Mouse (Mus musculus) neural tube, embryonic 12.5 days (tissue): ENCODE results near the gene Arg1. TPM values are rescaled to one million over a fixed set of nuclear protein-coding genes. Genes with fewer than 3 reads are reported as not detected.

ENCODE experiments used
- ATAC-seq: fragments of 200-750 bp; cut with Nextera tagmentation; 2 replicates; pipeline ENCODE4 v1.8.0; 2017; ENCODE audit warnings: low read depth, mild to moderate bottlenecking, moderate TSS enrichment, moderate library complexity; ENCODE audit not compliant: low FRiP score
- H3K27ac ChIP-seq: fragments of 300-500 bp; sonication (generic); 2 replicates; pipeline ENCODE4 v1.5.1; 2016
- H3K27me3 ChIP-seq: fragments of 300-500 bp; sonication (generic); replicated peaks from 2 replicates; pipeline ENCODE4 v1.6.1; 2016; ENCODE audit warnings: mild to moderate bottlenecking
- H3K36me3 ChIP-seq: fragments of 300-500 bp; sonication (generic); 2 replicates; pipeline ENCODE4 v1.6.1; 2016; ENCODE audit warnings: mild to moderate bottlenecking
- H3K4me1 ChIP-seq: fragments of 300-500 bp; sonication (generic); 2 replicates; pipeline ENCODE4 v1.6.1; 2016
- H3K4me2 ChIP-seq: fragments of 300-500 bp; sonication (generic); replicated peaks from 2 replicates; pipeline ENCODE4 v1.6.1; 2016; ENCODE audit warnings: mild to moderate bottlenecking
- H3K4me3 ChIP-seq: fragments of 300-500 bp; sonication (generic); 2 replicates; pipeline ENCODE4 v1.5.1; 2016
- H3K9ac ChIP-seq: fragments of 300-500 bp; sonication (generic); 2 replicates; pipeline ENCODE4 v1.6.1; 2016; ENCODE audit warnings: mild to moderate bottlenecking
- H3K9me3 ChIP-seq: fragments of 300-500 bp; sonication (generic); 2 replicates; pipeline ENCODE4 v1.6.1; 2016; ENCODE audit warnings: mild to moderate bottlenecking
- WGBS: fragments of 180-500 bp; shearing (Covaris S2); methylation state at CpG from one replicate; pipeline ENCODE4 v1.1.7; 2016; 5-methylcytosine and 5-hydroxymethylcytosine counted together
- polyA plus RNA-seq: library from polyadenylated mRNA; unstranded; fragments of >200 nt; fragmentation: Nextera tagmentation; extraction: Ambion mirVana; gene quantifications from 2 replicates; pipeline ENCODE4 v1.2.1, GENCODE M21; 2016

Arg1 gene
- polyA plus RNA-seq: 8.6 and 9.2 TPM in 2 replicates

GRCm38 (mm10) chr10:24926962-24927720 is at the start of gene Arg1:
Gene Arg1 (minus strand): TSS chr10:24927484.
- peak; percentile 64; the same call in 1 of the 2 replicates for ATAC-seq
- Histone ChIP-seq H3K4me1 (peaks cover 18% of the 10 kb centered on the region), H3K4me3 (no peak within 1 kb of the TSS), H3K4me2 (peak within 1 kb of the TSS; percentile 32), H3K36me3 (no peaks in the 10 kb centered on the region), H3K27me3 (no peaks in the 10 kb centered on the region), H3K9me3 (no peaks in the 10 kb centered on the region), H3K27ac (no peak within 1 kb of the TSS), H3K9ac (no peak within 1 kb of the TSS)
- whole genome bisulfite sequencing: 36% methylated on average over 14 of the region's 14 CpGs

DNA sequence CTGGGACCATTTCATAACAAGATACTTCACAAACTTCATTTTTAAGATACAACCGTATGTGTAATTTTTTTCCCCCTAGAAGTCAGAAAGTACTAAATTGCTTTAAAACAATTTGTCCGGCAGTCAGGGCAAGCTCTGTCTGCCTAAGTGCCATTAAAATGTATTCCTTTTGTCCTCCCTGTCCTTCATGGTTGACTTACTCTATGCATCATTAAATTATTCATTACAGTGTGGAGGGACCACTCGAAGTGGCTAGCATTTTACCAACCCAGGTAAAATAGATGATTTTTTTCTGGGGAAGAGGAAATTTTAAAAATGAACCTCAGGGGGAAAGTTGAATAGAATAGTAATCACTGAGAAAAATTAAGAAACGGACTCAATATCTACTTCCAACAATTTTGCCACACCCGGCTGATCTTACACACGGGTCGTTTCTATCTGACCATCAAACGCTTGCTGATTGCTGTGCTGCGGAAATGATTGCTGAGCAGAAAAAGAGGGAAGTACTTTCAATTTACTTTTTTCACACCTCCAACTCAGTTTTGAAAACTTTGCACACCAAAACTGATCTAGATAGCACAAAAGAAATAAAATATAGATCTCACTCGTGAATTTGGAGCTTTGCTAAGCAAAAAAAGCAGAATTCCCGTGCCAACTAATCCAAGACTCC is 46.7 kb upstream of the Arg1 start:
- no peak overlapping the region for H3K4me3 ChIP-seq
- H3K27ac ChIP-seq: no peak overlapping the region
- H3K27me3 ChIP-seq: no peaks in the 10 kb centered on the region
- ATAC-seq: no peak
- H3K4me1 ChIP-seq: no peaks in the 10 kb centered on the region
- 74% methylated on average over 11 of the region's 11 CpGs for WGBS
- no peaks in the 10 kb centered on the region for H3K9me3 ChIP-seq
- no peak overlapping the region for H3K9ac ChIP-seq
- H3K36me3 ChIP-seq: no peaks in the 10 kb centered on the region
- H3K4me2 ChIP-seq: no peak overlapping the region

GRCm38 (mm10) chr10:24973385-24973784 is 46.1 kb upstream of the Arg1 start:
- Histone ChIP-seq H3K9ac (no peak overlapping the region), H3K36me3 (no peaks in the 10 kb centered on the region), H3K9me3 (no peaks in the 10 kb centered on the region), H3K4me3 (no peak overlapping the region), H3K4me1 (no peaks in the 10 kb centered on the region), H3K27ac (no peak overlapping the region), H3K27me3 (no peaks in the 10 kb centered on the region), H3K4me2 (no peak overlapping the region)
- no peak for ATAC-seq
- 62% methylated on average over 5 of the region's 5 CpGs for whole genome bisulfite sequencing

DNA sequence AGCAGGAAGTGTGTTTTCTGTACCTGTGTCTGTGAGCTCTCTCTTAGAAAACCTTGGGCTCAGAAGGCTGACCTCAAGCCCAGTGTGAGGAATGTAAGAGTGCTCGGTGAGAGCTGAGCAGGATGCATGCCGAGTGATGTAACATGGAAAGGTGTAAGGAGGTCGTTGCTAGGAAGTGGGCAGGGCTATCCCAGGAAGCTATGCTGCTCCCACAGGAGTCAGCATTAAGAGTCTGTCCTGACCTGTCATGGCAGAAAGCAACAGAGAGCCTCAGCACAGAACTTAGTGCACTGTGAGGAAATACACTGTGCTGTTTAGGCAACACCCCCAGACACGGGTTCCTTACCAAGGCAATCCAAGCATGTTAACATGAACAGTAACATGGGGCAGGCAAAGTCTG is 45.6 kb upstream of the Arg1 start:
- no peak overlapping the region for H3K9ac ChIP-seq
- no peak overlapping the region for H3K27ac ChIP-seq
- H3K4me2 ChIP-seq: no peak overlapping the region
- H3K27me3 ChIP-seq: no peaks in the 10 kb centered on the region
- WGBS: 60% methylated on average over 4 of the region's 4 CpGs
- ATAC-seq: peak; percentile 48; the same call in 1 of the 2 replicates
- H3K36me3 ChIP-seq: no peaks in the 10 kb centered on the region
- no peaks in the 10 kb centered on the region for H3K9me3 ChIP-seq
- H3K4me1 ChIP-seq: no peaks in the 10 kb centered on the region
- H3K4me3 ChIP-seq: no peak overlapping the region

- Histone ChIP-seq H3K4me3 (no peak overlapping the region), H3K27ac (no peak overlapping the region), H3K9ac (no peak overlapping the region), H3K9me3 (no peaks in the 10 kb centered on the region), H3K4me1 (no peaks in the 10 kb centered on the region), H3K4me2 (no peak overlapping the region), H3K27me3 (no peaks in the 10 kb centered on the region), H3K36me3 (no peaks in the 10 kb centered on the region)
- 77% methylated on average over 12 of the region's 12 CpGs for WGBS
- no peak for ATAC-seq
Observed at GRCm38 (mm10) chr10:24965821-24966550, 38.7 kb upstream of the Arg1 start.

GRCm38 (mm10) chr10:24961889-24962288 is 34.6 kb upstream of the Arg1 start:
- Histone ChIP-seq H3K27ac (no peak overlapping the region), H3K9me3 (no peaks in the 10 kb centered on the region), H3K9ac (no peak overlapping the region), H3K27me3 (no peaks in the 10 kb centered on the region), H3K4me2 (no peak overlapping the region), H3K36me3 (no peaks in the 10 kb centered on the region), H3K4me3 (no peak overlapping the region), H3K4me1 (no peaks in the 10 kb centered on the region)
- WGBS: 29% methylated on average over 2 of the region's 2 CpGs
- ATAC-seq: no peak

DNA sequence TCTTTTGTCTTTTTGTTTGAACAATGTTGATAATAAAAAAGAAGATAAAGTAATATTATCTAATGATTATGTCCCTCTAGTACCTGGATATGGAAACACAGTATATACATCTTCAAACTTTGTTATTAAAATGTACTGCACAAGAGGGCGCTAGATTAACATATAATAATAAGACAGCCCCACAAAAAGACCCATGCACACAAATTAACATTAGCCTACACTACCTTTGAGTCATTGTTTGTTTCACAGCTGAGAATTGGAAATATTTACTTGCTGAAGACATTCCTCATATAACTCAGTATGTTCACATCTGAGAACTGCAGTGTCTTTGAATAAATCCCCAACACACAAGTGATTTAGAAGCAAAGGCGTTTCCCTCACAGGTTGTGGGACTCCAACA is 33.8 kb upstream of the Arg1 start:
- no peak for ATAC-seq
- H3K4me1 ChIP-seq: no peaks in the 10 kb centered on the region
- H3K36me3 ChIP-seq: no peaks in the 10 kb centered on the region
- no peaks in the 10 kb centered on the region for H3K27me3 ChIP-seq
- H3K4me3 ChIP-seq: no peak overlapping the region
- no peak overlapping the region for H3K9ac ChIP-seq
- no peaks in the 10 kb centered on the region for H3K9me3 ChIP-seq
- 46% methylated on average over 2 of the region's 2 CpGs for WGBS
- no peak overlapping the region for H3K27ac ChIP-seq
- H3K4me2 ChIP-seq: no peak overlapping the region

DNA sequence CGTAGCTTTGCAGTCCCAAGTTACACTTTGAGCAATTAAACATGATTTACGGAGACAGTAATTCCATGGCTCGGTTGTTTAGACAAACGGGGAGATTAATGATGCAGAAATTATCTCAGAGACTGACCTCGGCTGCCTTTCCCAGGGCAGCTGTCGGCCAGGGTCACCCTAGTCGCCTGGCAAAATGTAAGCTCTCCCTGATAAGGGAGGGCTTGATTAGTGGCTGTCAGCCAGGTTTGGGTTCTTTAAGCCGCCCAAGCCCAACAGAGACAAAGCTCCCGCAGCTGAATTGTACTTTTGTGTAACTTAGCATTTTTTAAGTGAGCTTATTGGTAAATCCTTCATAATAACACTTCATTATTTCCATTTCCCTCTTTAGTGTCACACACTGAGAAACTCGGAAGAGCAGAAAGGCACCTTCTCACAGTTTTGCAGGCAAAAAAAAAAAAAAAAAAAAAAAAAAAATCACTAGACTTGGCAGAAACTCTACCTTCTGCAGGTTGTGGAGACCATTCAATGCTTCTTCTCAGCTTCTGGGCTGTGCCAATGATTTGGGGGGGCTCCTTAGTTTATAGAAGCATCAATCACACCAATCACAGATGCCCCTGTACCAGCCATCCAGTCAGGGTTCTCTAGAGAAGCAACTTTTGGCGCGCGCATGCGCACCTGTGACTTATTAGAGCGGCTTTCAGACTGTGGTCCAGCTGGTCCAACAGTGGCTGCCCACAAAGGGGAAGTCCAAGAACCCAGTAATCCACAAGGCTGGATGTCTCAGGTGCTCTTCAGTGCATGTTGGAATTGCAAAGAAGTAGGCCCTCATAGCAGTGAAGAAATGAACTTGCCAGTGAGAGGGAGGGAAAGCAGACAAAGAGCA is 32.0 kb upstream of the Arg1 start:
- no peaks in the 10 kb centered on the region for H3K4me1 ChIP-seq
- H3K27ac ChIP-seq: no peak overlapping the region
- H3K4me3 ChIP-seq: no peak overlapping the region
- H3K27me3 ChIP-seq: no peaks in the 10 kb centered on the region
- no peak overlapping the region for H3K9ac ChIP-seq
- no peak overlapping the region; the same call in 1 of the 2 replicates for H3K4me2 ChIP-seq
- no peaks in the 10 kb centered on the region for H3K36me3 ChIP-seq
- H3K9me3 ChIP-seq: no peaks in the 10 kb centered on the region
- ATAC-seq: no peak
- WGBS: 35% methylated on average over 15 of the region's 15 CpGs

DNA sequence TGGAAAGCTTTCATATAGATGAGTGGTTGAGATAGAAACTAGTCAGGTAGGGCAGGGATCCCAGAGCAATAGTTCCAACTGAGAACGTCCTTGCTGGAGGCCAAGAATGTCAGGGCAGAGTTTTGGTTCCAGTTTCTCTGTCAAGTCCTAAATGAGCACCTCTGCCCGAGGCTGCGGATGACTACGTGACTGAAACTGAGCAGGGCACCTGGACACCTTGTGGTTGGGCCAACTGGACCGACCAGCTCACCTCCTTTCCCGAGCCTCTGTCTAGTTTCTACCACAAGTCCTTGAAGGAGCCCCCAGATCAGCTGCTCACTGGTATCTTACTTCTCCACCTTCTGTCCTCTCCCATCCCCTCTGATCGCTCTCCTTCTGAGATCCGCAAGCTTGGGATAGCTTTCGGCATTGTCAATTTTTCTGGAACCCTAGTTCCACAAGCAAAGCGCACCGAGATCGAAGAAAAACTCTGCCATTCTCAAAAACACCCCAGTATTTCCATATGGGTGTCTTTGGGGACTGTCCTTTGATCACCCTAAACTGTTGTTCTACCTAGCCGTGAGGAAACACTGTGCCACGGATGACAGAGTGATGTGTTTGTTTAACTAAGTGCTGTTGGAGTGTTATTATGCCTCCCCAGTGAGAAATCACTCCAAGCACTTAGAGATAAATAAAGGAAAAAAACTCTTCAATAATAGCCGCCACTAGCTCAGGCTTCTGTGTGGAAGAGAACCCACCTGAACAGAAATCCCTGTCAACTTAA is 31.2 kb upstream of the Arg1 start:
- no peak overlapping the region for H3K27ac ChIP-seq
- H3K27me3 ChIP-seq: no peaks in the 10 kb centered on the region
- H3K4me1 ChIP-seq: no peaks in the 10 kb centered on the region
- no peaks in the 10 kb centered on the region for H3K9me3 ChIP-seq
- no peak overlapping the region for H3K4me2 ChIP-seq
- ATAC-seq: no peak
- H3K9ac ChIP-seq: no peak overlapping the region
- 64% methylated on average over 15 of the region's 15 CpGs for WGBS
- H3K36me3 ChIP-seq: no peaks in the 10 kb centered on the region
- no peak overlapping the region for H3K4me3 ChIP-seq

- H3K9ac ChIP-seq: no peak overlapping the region
- H3K4me3 ChIP-seq: no peak overlapping the region
- H3K4me1 ChIP-seq: no peaks in the 10 kb centered on the region
- H3K9me3 ChIP-seq: no peaks in the 10 kb centered on the region
- no peaks in the 10 kb centered on the region for H3K36me3 ChIP-seq
- WGBS: 88% methylated on average over 6 of the region's 6 CpGs
- no peak overlapping the region for H3K4me2 ChIP-seq
- no peak overlapping the region for H3K27ac ChIP-seq
- no peak for ATAC-seq
- H3K27me3 ChIP-seq: no peaks in the 10 kb centered on the region
Observed at GRCm38 (mm10) chr10:24953876-24954275, 26.6 kb upstream of the Arg1 start.

- ATAC-seq: no peak
- no peaks in the 10 kb centered on the region for H3K27me3 ChIP-seq
- WGBS: 88% methylated on average over 7 of the region's 7 CpGs
Observed at GRCm38 (mm10) chr10:24952549-24952948, 25.3 kb upstream of the Arg1 start.

More at GRCm38 (mm10) chr10:24952549-24952948, 25.3 kb upstream of the Arg1 start:
- H3K36me3 ChIP-seq: no peaks in the 10 kb centered on the region
- no peak overlapping the region for H3K4me3 ChIP-seq
- no peaks in the 10 kb centered on the region for H3K4me1 ChIP-seq
- no peaks in the 10 kb centered on the region for H3K9me3 ChIP-seq
- no peak overlapping the region for H3K4me2 ChIP-seq
- no peak overlapping the region for H3K27ac ChIP-seq
- H3K9ac ChIP-seq: no peak overlapping the region
